Mouse (Mus musculus) bone marrow macrophage, adult 2 months (primary cell): ENCODE results near the gene Gm5741.

Experiments
- CTCF ChIP-seq: IDR thresholded peaks from 2 replicates; pipeline ENCODE4 v1.5.1; 2012; ENCODE audit warnings: low read depth, mild to moderate bottlenecking, low read length, moderate library complexity
- POLR2A ChIP-seq: IDR thresholded peaks from 2 replicates; pipeline ENCODE4 v1.6.1; 2012; ENCODE audit warnings: mild to moderate bottlenecking, low read depth, low read length, borderline replicate concordance

DNA sequence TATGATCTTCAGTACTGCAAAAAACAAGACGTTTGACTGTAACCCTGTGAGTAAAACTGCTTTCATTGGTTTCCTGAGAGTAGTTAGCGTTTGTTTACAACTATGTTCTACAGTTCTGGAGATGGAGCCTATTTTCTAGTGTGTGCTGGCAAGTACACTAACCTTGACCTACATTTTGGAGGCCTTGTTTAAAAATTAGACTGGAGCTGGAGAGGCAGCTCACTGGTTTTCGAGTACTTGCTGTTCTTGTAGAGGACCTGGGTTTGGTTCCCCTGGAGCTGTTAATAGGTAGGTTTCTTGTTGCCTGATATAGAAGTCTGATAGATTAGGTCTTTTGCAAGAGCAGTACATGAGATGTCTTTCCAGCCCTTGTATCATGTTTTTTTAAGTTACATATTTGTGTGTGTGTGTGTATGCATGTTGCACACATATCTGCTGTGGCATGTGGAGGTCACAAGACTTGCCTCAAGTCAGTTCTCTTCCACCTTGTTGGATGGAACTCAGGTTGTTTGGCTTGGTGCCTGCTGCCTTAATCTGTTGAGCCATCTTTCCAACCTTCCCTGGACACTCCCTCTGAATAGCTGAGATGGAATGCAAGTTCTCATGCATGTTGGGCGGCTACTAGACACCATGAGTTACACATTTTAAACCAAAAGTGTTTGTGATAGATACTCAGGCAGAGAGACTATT is 35.0 kb downstream of the Gm5741 start:
- TF ChIP-seq POLR2A: no peak
- no peak for TF ChIP-seq CTCF
